Mouse (Mus musculus) testis, adult 2 months (tissue): ENCODE measurements around the gene Mtif3.

ENCODE experiments used
- CTCF ChIP-seq: fragments of 200-500 bp; IDR thresholded peaks from 2 replicates; pipeline ENCODE4 v1.5.1; 2012; ENCODE audit warnings: low read depth, mild to moderate bottlenecking, inconsistent platforms, low read length, moderate library complexity; ENCODE audit not compliant: control insufficient read depth, insufficient read depth, insufficient replicate concordance
- POLR2A ChIP-seq: fragments of 200-500 bp; IDR thresholded peaks from 2 replicates; pipeline ENCODE4 v1.6.1; 2012; ENCODE audit warnings: low read depth, mild to moderate bottlenecking, inconsistent platforms, low read length, moderate library complexity; ENCODE audit not compliant: control insufficient read depth

DNA sequence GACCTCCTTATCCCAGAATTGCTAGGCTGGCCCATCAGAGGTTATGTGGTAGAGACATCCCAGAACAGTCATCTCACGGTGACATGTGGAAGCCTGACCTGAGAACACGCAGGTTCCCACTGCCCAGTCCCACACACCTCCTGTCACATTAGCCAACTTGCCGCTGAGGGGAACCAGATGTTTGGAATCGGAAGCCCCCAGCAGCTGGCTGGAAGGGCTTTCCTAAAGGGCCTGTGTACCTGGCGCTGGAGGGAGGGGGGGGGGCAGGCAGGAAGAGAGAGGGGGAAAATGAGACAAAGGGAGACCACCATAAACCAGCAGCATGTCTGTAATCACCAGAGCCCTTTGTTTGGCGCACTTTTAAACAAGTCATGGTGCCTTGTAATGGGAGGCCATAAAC is 43.7 kb downstream of the Mtif3 start:
- no peak for TF ChIP-seq CTCF
- TF ChIP-seq POLR2A: no peak
